Mouse (Mus musculus): ENCODE results near the gene Sp6.

Sp6 gene

DNA sequence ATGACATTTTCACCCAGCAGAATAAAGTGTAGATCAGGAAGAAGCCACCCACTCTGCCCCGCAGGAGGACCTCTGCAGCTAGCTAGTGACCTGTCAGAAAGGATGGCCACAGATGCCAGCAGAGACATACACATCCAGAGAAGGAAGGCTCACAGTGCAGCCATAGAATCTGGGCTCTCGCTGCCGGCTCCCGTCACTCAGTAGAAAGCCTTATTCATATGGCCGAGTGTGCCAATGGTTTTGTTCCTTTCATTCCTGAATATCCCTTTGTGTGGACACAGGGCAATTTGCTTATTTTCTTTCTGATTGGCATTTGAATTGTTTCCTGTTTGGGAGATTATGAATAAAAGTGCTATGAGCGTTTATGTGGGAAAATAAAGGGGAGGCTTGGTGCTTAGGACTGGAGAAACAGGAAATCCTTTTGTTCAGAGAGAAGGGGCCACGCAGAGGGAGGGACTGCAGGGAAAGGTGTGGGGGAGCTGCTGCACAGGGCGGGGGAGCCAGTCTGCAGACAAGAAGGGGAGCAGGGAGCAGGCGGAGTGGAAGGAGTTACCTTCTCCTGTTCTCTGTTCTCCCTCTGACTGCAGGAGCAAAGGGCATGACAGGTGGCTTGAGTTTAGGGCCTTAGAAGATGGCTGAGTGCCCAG lies 50.2 kb downstream of the Sp6 start:
- DNase-seq (ENCODE audit: low spot score) = no peak

DNA sequence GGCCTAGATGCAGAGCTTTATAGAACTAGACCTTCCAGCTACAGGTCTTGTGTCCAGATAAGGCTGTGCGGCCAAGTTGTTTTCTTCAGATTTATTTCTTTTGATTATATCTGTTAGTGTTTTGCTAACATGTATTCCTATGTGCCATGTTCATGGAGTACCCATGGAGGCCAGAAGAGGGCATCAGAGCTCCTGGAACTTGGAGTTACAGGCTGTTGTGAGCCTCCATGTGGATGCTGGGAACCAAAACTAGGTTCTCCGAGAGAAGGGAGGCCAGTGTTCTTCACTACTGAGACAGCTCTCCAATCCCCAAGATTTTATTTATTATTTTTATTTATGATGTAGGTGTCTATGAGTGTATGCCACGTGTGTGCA lies 50.7 kb downstream of the Sp6 start:
- DNase-seq (ENCODE audit: low spot score) = no peak

DNA sequence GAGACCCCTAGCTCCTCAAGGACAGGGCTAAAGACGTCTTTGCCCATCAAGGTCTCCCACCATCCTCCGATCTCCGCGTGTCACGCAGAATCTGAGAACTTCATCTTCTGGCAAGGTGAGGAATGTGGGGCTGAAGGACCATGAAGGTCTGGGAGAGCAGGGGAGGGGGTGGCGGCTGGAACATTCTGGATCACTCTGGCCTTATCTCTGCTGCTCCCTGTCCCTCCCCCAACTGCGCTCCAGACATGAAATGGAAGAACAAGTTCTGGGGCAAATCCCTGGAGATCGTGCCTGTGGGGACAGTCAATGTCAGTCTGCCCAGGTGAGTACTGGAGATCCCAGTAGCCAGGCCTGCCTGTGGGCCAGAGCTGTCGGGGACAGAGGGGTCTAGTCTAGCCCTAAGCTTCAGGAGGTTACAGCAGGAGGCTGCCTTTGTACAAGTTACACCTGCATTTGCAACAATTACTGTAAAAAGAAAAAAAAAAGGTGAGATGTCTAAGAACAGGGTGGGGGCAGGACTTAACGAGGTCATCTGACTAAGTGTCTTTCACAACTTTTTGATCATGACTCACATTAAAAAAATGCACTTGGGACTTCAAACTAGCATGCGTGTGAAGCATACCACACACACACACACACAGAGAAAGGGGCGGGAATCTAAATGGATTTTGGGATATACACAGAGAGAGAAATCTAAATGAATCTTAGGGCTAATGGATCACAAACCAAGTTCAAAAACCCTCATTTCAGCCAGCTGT lies 52.5 kb downstream of the Sp6 start:
- DNase-seq (ENCODE audit: low spot score) = no peak

DNA sequence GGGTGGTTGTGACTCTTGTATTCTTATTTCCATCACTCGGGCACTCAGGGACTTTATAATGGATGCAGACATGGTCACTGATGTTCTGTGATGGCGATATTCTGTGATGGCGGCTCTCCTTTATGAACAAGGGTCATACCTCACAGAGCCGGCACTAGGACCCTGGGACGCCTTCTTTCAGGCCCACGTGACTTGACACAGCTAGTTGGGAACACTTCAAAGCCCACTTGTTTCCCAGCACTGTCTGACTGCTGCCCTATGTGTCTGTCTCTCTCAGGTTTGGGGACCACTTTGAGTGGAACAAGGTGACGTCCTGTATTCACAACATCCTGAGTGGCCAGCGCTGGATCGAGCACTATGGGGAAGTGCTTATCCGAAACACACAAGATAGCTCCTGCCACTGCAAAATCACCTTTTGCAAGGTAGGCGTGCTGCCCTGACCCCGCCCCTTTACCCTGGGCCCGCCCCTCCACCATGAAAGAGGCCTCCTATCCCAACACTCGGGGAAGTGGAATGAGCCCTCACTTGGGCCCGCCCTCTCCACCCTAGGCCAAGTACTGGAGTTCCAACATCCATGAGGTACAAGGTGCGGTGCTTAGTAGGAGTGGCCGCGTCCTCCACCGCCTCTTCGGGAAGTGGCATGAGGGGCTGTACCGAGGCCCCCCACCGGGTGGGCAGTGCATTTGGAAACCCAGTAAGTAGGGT lies 53.6 kb downstream of the Sp6 start:
- DNase-seq (ENCODE audit: low spot score) = no peak

DNA sequence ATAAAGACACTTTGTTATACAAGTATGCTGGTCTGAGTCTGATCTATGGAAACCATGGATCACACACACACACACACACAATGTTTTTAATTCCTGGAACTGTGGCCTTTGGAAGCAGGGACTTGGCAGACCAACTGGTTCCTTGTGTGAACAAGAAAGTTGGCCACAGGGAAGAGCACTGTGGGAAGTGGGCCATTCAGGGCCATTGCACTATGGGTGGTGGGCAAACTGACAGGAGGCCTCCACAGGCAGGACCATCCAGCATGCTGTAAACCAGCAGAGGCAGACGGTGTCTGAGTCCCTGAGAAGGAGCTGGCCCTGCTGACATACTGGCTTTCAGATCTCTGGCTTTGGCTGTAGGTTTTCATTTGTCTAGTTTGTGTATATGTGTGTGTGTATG lies 56.1 kb downstream of the Sp6 start:
- no peak for DNase-seq (ENCODE audit: low spot score)

DNA sequence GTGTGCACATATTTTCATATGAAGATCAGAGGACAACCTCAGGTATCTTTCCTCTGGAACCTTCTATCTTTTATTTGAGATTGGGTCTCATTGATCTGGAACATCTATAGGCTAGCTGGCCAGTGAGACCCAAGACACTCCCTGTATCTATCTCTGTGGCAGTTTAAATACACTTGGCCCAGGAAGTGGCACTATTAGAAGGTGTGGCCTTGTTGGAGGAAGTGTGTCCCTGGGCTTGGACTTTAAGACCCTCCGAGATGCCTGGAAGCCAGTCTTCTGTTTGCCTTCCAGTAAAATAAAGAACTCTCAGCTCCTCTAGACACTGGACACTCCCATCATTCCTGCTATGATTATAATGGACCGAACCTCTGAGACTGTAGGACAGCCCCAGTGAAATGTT lies 56.6 kb downstream of the Sp6 start:
- no peak for DNase-seq (ENCODE audit: low spot score)

DNA sequence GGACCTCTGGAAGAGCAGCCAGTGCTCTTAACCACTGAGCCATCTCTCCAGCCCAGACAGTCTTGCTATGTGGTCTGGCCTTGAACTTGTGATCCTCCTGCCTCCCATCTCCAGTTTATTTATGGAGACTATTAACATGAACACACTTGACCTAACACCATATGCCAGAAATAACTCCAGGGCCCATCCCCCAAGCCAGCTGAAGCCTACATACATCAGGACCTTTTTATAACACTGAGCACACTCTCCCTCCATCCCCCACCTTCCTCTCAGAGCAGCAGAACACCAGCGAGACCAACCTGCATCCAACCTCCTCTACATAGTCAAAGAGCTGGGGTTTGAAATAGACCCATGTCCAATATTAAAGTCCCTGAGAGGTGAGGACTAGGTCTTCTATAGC lies 57.9 kb downstream of the Sp6 start:
- DNase-seq (ENCODE audit: low spot score) = no peak

DNA sequence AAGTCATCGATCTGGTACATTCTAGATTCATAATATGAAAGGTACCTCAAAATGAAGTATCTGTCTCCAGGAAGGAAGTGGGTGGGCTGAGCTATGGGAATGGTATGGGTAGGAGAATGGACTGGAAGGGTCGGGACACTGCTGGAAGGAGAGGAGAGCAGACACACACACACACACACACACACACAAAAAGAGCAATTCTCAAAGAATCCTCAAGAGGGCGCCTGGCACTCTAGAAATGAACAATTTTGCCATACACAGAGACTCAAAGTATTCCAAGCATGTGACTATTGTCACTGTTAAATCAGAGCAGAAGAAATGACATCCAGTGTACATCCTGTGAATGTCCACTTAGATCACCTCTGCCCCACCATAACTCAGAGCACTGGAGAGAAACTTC lies 59.3 kb downstream of the Sp6 start:
- peak; percentile 68 for DNase-seq (ENCODE audit: low spot score)

DNA sequence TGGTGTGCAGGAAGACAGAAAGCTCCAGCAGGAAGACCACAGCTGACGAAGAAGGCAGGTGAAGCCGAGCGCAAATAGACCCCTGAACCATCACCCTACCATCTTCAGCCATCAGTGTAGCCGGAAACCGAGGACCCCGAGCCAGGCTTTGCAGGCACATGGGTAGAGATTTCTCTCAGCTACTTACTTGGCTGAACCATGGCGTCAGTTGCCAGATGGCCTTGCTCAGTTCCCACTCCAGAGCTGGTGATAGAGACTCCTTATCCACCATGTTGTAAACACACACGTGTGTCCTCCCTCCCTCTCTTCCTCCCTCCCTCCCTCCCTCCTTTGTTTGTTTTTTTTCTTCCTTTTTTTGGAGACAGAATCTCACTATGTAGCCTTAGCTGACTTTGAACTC lies 61.0 kb downstream of the Sp6 start:
- no peak for DNase-seq (ENCODE audit: low spot score)

Data from layer of hippocampus, adult 9-10 months (tissue).